Mouse (Mus musculus) forelimb bud, embryonic 11.5 days (tissue): Measurements from ENCODE around the gene Trim27.

ENCODE experiments used
- DNase-seq: peaks from one replicate; pipeline ENCODE4 v3.0.0-alpha.2; 2012; ENCODE audit warnings: low read depth, low spot score

Gene Trim27

GRCm38 (mm10) chr13:21172241-21173027 is 6.8 kb upstream of the Trim27 start:
- DNase-seq = peak; percentile 84

- peak; percentile 86 for DNase-seq
Observed at GRCm38 (mm10) chr13:21173072-21173471, 6.2 kb upstream of the Trim27 start.

GRCm38 (mm10) chr13:21176733-21177132 is 2.5 kb upstream of the Trim27 start:
- DNase-seq = no peak

DNA sequence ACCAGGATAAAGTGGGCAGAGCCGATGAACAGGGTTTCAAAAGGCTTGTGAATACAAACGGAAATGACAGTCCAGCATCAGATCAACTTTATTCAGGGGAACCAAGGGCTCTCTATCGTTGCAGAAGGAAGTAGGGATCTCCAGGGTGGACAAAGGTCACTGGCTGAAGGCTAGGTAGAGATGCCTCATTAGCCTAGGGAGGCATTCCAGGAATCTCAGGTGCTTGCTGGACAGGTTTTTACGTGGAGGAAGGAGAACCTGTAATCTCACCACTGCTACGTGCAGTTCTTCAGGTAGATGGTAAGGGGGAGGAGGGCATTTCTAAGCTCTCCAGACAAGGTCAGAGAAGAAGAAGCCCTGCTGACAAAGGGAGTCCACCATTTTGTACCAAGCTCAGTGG is 1.6 kb upstream of the Trim27 start:
- DNase-seq = no peak

DNA sequence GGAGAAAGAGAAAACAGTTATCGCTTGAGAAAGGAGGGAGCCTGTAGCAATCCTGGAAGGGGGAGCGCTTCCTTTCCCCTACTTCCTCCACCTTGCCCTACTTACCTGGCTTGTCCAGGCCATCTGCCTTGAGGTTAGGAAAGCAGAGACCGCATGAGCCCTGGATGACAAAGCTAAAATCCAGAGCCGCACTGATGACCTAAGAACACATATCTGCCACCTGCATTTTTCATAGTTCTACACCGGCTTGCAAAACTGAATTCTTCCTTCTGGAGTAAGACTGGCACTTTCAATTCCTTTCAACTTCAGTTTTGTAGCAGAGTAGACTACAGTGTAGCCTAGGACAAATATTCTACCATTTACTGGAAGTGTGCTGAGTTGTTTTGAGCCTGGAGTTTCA is 881 bp upstream of the Trim27 start:
- DNase-seq = no peak

DNA sequence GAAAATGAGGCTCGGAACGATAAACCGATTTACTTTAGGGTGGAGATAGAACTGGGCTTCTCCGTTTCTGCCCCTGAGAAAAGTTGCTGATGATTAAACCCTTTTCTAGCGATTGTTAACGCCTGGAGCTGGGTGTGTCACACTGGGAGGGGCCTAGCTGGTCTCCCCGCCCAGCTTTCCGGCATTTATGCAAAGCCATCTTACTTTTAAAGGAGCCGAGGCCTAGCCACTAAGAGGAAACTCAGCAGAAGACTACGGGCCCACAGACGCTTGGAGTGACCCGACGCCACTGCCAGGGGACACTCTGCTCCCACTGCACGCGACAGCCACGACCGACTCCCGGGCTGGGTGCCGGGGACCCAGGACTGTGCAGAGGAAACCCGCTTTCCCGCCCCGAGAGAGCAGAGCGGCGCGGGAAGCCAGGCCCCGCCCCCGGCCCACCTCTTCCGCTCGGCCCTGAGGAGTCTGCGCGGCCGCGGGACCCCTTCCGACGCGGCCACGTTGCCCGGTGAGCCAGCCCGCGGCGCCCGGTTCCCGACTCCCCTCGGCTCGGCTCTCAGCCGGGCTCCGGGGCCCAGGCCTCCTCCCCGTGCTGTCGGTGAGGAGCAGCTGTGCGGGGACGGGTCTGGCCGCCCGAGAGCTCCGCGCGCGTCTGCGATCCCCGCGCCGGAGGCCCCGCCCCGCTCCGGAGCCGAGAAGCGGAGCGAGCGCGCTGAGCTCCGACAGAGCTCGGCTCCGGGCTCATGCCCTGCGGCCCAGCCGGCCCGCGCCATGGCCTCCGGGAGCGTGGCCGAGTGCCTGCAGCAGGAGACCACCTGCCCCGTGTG is 692 bp downstream of the Trim27 start:
- peak; percentile 82 for DNase-seq

GRCm38 (mm10) chr13:21180551-21181530 is 1.6 kb downstream of the Trim27 start:
- no peak for DNase-seq

GRCm38 (mm10) chr13:21181996-21182395 is 2.8 kb downstream of the Trim27 start:
- DNase-seq = no peak

DNA sequence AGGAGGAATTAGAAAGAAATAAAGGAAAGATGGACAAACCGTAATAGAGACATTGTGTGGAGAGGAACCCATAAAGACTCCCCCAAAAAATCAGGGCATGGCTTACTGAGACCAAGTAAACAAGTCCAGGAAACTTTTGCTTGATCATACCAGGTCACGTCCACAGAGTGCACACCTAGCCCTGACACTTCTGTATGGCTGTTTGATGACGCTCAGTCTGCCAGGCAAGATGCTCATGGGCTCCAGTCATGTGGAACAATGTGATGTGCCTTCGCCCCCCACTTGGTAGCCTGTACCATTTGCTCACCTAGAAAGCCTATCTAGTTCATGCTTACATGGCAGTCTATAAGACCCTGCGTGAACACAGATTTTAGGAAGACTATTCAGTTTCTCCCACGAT is 3.8 kb downstream of the Trim27 start:
- DNase-seq = no peak

- no peak for DNase-seq
Observed at GRCm38 (mm10) chr13:21183661-21184060, 4.4 kb downstream of the Trim27 start.

DNA sequence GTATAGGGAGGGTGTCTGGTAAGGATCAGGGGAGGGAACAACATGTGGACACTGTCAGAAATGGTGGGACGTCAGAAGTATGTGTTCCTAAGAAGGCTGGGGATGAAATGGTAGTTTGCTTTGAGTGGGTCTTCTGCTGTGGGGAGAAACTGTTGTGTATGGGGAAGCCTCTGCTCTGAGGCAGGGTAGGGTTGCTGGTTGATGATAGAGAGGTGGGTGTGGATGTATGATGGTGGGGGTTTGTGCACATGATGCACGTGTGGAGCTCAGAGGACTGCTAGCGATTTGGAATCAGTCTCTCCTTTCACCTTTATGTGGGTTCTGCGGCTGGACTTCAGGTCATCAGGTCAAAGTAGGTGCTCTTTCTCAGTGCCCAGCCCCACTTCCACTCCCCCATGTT is 6.3 kb downstream of the Trim27 start:
- no peak for DNase-seq

DNA sequence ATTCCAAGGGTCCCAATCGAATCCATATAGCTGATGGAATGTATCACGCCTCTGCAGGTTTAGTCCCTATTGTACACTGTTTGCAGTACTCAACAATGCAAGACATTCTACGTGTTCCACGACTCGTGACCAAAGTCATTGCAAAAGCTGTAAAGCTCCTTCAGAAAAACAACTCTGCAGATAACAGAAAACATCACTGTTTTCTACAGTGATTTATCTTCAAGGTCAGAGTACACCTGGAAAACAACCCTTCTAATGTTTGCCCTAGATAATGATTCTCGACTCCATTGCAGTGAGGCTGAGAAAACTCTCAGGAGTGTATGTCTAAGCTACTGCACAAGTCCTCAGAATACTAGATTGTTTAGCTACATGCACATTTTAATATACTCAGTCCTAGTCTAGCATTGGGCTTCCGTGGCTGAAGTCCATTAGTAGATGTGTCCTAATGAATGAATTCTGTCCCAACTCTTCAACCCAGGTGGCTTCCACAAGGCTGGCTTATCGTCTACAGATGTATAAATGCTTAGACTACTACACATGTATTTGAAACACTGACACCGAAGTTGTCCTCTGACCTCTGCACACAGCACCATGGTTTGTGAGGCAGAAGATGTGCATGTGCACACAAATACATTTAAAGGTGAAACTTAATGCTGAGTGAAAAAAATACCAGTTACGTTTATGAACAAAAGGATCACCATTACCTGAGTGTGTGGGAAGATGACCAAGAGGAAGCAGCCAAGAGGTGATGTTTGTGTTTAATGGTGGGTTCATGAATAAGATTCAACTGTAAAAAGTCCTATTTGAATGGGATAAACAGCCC is 16.4 kb downstream of the Trim27 start:
- no peak for DNase-seq

DNA sequence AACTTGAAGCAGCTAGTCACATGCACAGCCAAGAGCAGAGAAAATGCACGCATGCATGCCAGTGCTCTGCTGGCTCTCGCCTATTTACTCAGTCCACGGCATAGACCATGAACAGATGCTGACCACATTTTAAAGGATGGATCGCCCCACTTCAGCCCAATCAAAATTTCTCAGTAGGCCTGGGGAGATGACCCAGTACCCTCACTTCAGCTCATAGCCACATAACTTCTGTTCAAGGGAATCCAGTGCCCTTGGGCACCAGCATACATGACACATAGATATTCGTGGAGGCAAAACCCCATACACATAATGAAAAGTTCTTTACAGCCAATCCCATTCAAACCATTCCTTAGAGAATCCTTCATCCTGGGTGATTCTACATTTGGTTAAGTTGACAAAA is 18.5 kb downstream of the Trim27 start:
- DNase-seq = no peak

- no peak for DNase-seq
Observed at GRCm38 (mm10) chr13:21198313-21198712, 19.1 kb downstream of the Trim27 start.

DNA sequence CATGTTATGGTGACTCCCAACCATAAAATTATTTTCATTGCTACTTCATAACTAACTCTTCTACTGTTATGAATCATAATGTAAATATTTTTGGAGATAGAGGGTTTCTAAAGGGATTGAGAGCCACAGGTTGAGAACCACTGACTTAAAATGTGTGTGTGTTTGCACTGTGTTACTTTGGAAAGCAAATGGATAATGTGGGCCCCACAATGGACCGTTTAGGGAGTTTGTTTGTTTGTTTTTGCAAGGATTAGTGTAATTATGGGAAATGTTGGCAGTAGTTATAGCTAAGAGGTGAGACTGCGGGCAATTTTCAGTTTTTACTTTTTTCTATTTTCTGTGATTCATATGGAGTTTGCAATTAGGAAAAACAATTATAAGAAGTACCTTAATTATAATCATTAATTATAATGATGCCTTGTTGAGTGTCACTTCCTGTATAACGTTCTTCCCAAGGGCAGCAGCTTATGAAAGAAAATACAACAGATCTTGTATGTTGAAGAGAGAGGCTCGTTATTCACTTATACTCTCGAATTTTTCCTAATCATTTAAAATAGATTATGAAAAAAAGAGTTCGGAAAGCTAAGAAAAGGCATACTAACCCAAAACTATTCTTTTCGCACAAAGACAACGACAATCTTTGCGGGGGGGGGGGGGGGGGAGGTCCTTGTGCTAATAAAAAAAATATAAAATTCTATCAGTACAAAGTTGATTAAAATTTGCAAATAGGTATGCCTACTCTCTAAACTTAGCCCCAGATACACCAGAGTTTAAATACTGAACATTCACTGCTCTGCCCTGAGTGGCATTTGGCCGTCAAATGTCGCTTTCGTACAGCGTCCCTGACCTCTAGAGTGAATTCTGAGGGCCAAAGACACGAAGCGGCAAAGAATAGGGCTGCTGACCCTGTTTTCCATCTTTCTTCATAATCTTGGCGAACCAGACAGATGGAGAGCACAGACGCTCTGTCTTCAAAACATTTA is 20.1 kb downstream of the Trim27 start:
- no peak for DNase-seq

GRCm38 (mm10) chr13:21200043-21200999 is 21.1 kb downstream of the Trim27 start:
- peak; percentile 96 for DNase-seq

GRCm38 (mm10) chr13:21215275-21215983 is 36.2 kb downstream of the Trim27 start:
- DNase-seq = peak; percentile 83

GRCm38 (mm10) chr13:21216781-21217180 is 37.5 kb downstream of the Trim27 start:
- DNase-seq = no peak
